Mouse (Mus musculus): ENCODE results near the gene Cdh13. TPM values are rescaled to one million over a fixed set of nuclear protein-coding genes. Genes with fewer than 3 reads are reported as not detected.

Cdh13 gene
- polyA plus RNA-seq, 1 experiment from 2014 or later = 15.7 TPM

- Histone ChIP-seq H3K27ac (no peak overlapping the region), H3K9ac (no peak overlapping the region), H3K4me2 (replicated peaks) (peak overlapping the region; percentile 14; the same call in 1 of the 2 replicates), H3K4me1 (peaks cover 5% of the 10 kb centered on the region), H3K9me3 (no peaks in the 10 kb centered on the region), H3K36me3 (no peaks in the 10 kb centered on the region), H3K4me3 (no peak overlapping the region), H3K27me3 (peaks cover 8% of the 10 kb centered on the region; the same call in 1 of the 2 replicates)
- ATAC-seq (ENCODE audit: low FRiP score, low read depth) = peak; percentile 58; the same call in 1 of the 2 replicates
- WGBS = 49% methylated on average over 17 of the region's 17 CpGs
Observed at GRCm38 (mm10) chr8:118313426-118314187, 30.1 kb downstream of the Cdh13 start.

GRCm38 (mm10) chr8:118314188-118314563 lies 30.6 kb downstream of the Cdh13 start:
- no peak for ATAC-seq (ENCODE audit: low FRiP score, low read depth)
- 77% methylated on average over 6 of the region's 6 CpGs for WGBS
- H3K9ac ChIP-seq = no peak overlapping the region
- H3K4me2 ChIP-seq (replicated peaks) = no peak overlapping the region
- H3K36me3 ChIP-seq = no peaks in the 10 kb centered on the region
- peaks cover 8% of the 10 kb centered on the region; the same call in 1 of the 2 replicates for H3K27me3 ChIP-seq
- H3K4me3 ChIP-seq = no peak overlapping the region
- no peaks in the 10 kb centered on the region for H3K9me3 ChIP-seq
- H3K4me1 ChIP-seq = peaks cover 5% of the 10 kb centered on the region
- no peak overlapping the region for H3K27ac ChIP-seq

GRCm38 (mm10) chr8:118314932-118315331 lies 31.4 kb downstream of the Cdh13 start:
- H3K9ac ChIP-seq = no peak overlapping the region
- no peak for ATAC-seq (ENCODE audit: low FRiP score, low read depth)

GRCm38 (mm10) chr8:118316440-118316839 lies 32.9 kb downstream of the Cdh13 start:
- Histone ChIP-seq H3K4me3 (no peak overlapping the region), H3K4me1 (peaks cover 5% of the 10 kb centered on the region), H3K4me2 (replicated peaks) (no peak overlapping the region), H3K27me3 (peaks cover 8% of the 10 kb centered on the region; the same call in 1 of the 2 replicates), H3K9me3 (no peaks in the 10 kb centered on the region), H3K36me3 (no peaks in the 10 kb centered on the region), H3K9ac (no peak overlapping the region), H3K27ac (no peak overlapping the region)
- 59% methylated on average over 12 of the region's 12 CpGs for WGBS
- 0 out of 2 replicates have a peak, but pooled peaks have one; percentile 36 for ATAC-seq (ENCODE audit: low FRiP score, low read depth)

More at GRCm38 (mm10) chr8:118314932-118315331, 31.4 kb downstream of the Cdh13 start:
- H3K27ac ChIP-seq = no peak overlapping the region
- peaks cover 5% of the 10 kb centered on the region for H3K4me1 ChIP-seq
- no peaks in the 10 kb centered on the region for H3K9me3 ChIP-seq
- H3K4me2 ChIP-seq (replicated peaks) = no peak overlapping the region
- no peaks in the 10 kb centered on the region for H3K36me3 ChIP-seq
- WGBS = 92% methylated on average over 7 of the region's 7 CpGs
- H3K4me3 ChIP-seq = no peak overlapping the region
- peaks cover 8% of the 10 kb centered on the region; the same call in 1 of the 2 replicates for H3K27me3 ChIP-seq

GRCm38 (mm10) chr8:118320566-118320965 lies 37.0 kb downstream of the Cdh13 start:
- H3K9me3 ChIP-seq = no peaks in the 10 kb centered on the region
- H3K4me1 ChIP-seq = no peaks in the 10 kb centered on the region
- ATAC-seq (ENCODE audit: low FRiP score, low read depth) = no peak
- H3K4me2 ChIP-seq (replicated peaks) = no peak overlapping the region
- 69% methylated on average over 1 of the region's 1 CpGs for WGBS
- H3K4me3 ChIP-seq = no peak overlapping the region
- no peaks in the 10 kb centered on the region for H3K36me3 ChIP-seq
- no peak overlapping the region for H3K27ac ChIP-seq
- no peak overlapping the region for H3K9ac ChIP-seq
- no peaks in the 10 kb centered on the region for H3K27me3 ChIP-seq

- Histone ChIP-seq H3K27ac (no peak overlapping the region), H3K4me3 (no peak overlapping the region), H3K36me3 (no peaks in the 10 kb centered on the region), H3K27me3 (no peaks in the 10 kb centered on the region), H3K4me1 (no peaks in the 10 kb centered on the region), H3K9me3 (no peaks in the 10 kb centered on the region), H3K9ac (no peak overlapping the region), H3K4me2 (replicated peaks) (no peak overlapping the region)
- WGBS = 81% methylated on average over 3 of the region's 3 CpGs
- ATAC-seq (ENCODE audit: low FRiP score, low read depth) = no peak
Observed at GRCm38 (mm10) chr8:118323421-118323820, 39.9 kb downstream of the Cdh13 start.

- Histone ChIP-seq H3K9ac (no peak overlapping the region), H3K4me3 (no peak overlapping the region), H3K4me1 (no peaks in the 10 kb centered on the region), H3K27ac (no peak overlapping the region), H3K9me3 (no peaks in the 10 kb centered on the region), H3K4me2 (replicated peaks) (no peak overlapping the region), H3K27me3 (no peaks in the 10 kb centered on the region), H3K36me3 (no peaks in the 10 kb centered on the region)
- WGBS = 73% methylated on average over 7 of the region's 7 CpGs
- no peak for ATAC-seq (ENCODE audit: low FRiP score, low read depth)
Observed at GRCm38 (mm10) chr8:118334933-118335332, 51.4 kb downstream of the Cdh13 start.

- H3K4me1 ChIP-seq = peaks cover 14% of the 10 kb centered on the region; the same call in 1 of the 2 replicates
- WGBS = 88% methylated on average over 3 of the region's 3 CpGs
- no peaks in the 10 kb centered on the region for H3K27me3 ChIP-seq
- no peaks in the 10 kb centered on the region for H3K36me3 ChIP-seq
- H3K27ac ChIP-seq = no peak overlapping the region
- no peaks in the 10 kb centered on the region for H3K9me3 ChIP-seq
- no peak overlapping the region for H3K9ac ChIP-seq
- no peak for ATAC-seq (ENCODE audit: low FRiP score, low read depth)
- H3K4me2 ChIP-seq (replicated peaks) = no peak overlapping the region
- H3K4me3 ChIP-seq = no peak overlapping the region
Observed at GRCm38 (mm10) chr8:118339711-118340110, 56.2 kb downstream of the Cdh13 start.

- Histone ChIP-seq H3K9me3 (no peaks in the 10 kb centered on the region), H3K36me3 (no peaks in the 10 kb centered on the region), H3K27me3 (no peaks in the 10 kb centered on the region), H3K9ac (no peak overlapping the region), H3K27ac (no peak overlapping the region), H3K4me2 (replicated peaks) (no peak overlapping the region), H3K4me3 (no peak overlapping the region), H3K4me1 (peaks cover 14% of the 10 kb centered on the region; the same call in 1 of the 2 replicates)
- ATAC-seq (ENCODE audit: low FRiP score, low read depth) = no peak
- 62% methylated on average over 4 of the region's 4 CpGs for WGBS
Observed at GRCm38 (mm10) chr8:118343267-118343666, 59.7 kb downstream of the Cdh13 start.

GRCm38 (mm10) chr8:118348710-118349489 lies 65.4 kb downstream of the Cdh13 start:
- ATAC-seq (ENCODE audit: low FRiP score, low read depth) = no peak
- 89% methylated on average over 9 of the region's 9 CpGs for WGBS
- no peak overlapping the region for H3K27ac ChIP-seq
- no peak overlapping the region for H3K4me3 ChIP-seq
- H3K4me1 ChIP-seq = no peaks in the 10 kb centered on the region
- H3K9ac ChIP-seq = no peak overlapping the region
- H3K4me2 ChIP-seq (replicated peaks) = no peak overlapping the region
- peaks cover 4% of the 10 kb centered on the region; the same call in 1 of the 2 replicates for H3K9me3 ChIP-seq
- no peaks in the 10 kb centered on the region for H3K36me3 ChIP-seq
- no peaks in the 10 kb centered on the region for H3K27me3 ChIP-seq

GRCm38 (mm10) chr8:118350136-118350535 lies 66.6 kb downstream of the Cdh13 start:
- WGBS = 60% methylated on average over 7 of the region's 7 CpGs
- Histone ChIP-seq H3K4me3 (no peak overlapping the region), H3K4me2 (replicated peaks) (no peak overlapping the region), H3K9me3 (peaks cover 4% of the 10 kb centered on the region; the same call in 1 of the 2 replicates), H3K27ac (no peak overlapping the region), H3K4me1 (no peaks in the 10 kb centered on the region), H3K27me3 (no peaks in the 10 kb centered on the region), H3K36me3 (no peaks in the 10 kb centered on the region), H3K9ac (no peak overlapping the region)
- no peak for ATAC-seq (ENCODE audit: low FRiP score, low read depth)

GRCm38 (mm10) chr8:118353022-118353421 lies 69.5 kb downstream of the Cdh13 start:
- ATAC-seq (ENCODE audit: low FRiP score, low read depth) = no peak
- 79% methylated on average over 4 of the region's 4 CpGs for WGBS

More at GRCm38 (mm10) chr8:118353022-118353421, 69.5 kb downstream of the Cdh13 start:
- Histone ChIP-seq H3K27me3 (no peaks in the 10 kb centered on the region), H3K36me3 (no peaks in the 10 kb centered on the region), H3K4me2 (replicated peaks) (no peak overlapping the region), H3K4me1 (no peaks in the 10 kb centered on the region), H3K9ac (no peak overlapping the region), H3K4me3 (no peak overlapping the region), H3K27ac (no peak overlapping the region), H3K9me3 (peaks cover 4% of the 10 kb centered on the region; the same call in 1 of the 2 replicates)
